Mouse (Mus musculus): ENCODE measurements at regions not wholly inside any gene's neighbourhood (a gene's known extent, or its start where the extent isn't known, plus 50 kb on each side); places are given as distances from the start of the nearest gene placed in this dataset.

- peak in 1 of 2 experiments; percentile 27 for DNase-seq (ENCODE audit: low spot score in 2 of 2)
Measured at GRCm38 (mm10) chr5:4499036-4499435, 258.8 kb downstream of the Fzd1 start.

- DNase-seq (ENCODE audit: low spot score in 2 of 2), result no peak
Measured at GRCm38 (mm10) chr5:4498425-4498824, 259.4 kb downstream of the Fzd1 start.

- DNase-seq (ENCODE audit: low spot score in 2 of 2), result peak in 1 of 2 experiments; percentile 5
Measured at GRCm38 (mm10) chr5:4496907-4497200, 261.0 kb downstream of the Fzd1 start.

- DNase-seq (ENCODE audit: low spot score in 2 of 2), result peak; percentile 42 to 62
Measured at GRCm38 (mm10) chr5:4496132-4496906, 261.5 kb downstream of the Fzd1 start.

GRCm38 (mm10) chr5:4495482-4495881 is 262.4 kb downstream of the Fzd1 start:
- no peak for DNase-seq (ENCODE audit: low spot score in 2 of 2)

GRCm38 (mm10) chr5:4486391-4487132 is 271.3 kb downstream of the Fzd1 start:
- no peak for DNase-seq (ENCODE audit: low spot score in 2 of 2)

GRCm38 (mm10) chr5:4485542-4486390 is 272.1 kb downstream of the Fzd1 start:
- no peak for DNase-seq (ENCODE audit: low spot score in 2 of 2)

- DNase-seq (ENCODE audit: low spot score in 2 of 2), result no peak
Measured at GRCm38 (mm10) chr5:4484780-4485179, 273.1 kb downstream of the Fzd1 start.

- no peak for DNase-seq (ENCODE audit: low spot score in 2 of 2)
Measured at GRCm38 (mm10) chr5:4484151-4484550, 273.7 kb downstream of the Fzd1 start.

- no peak for DNase-seq (ENCODE audit: low spot score in 2 of 2)
Measured at GRCm38 (mm10) chr5:4474255-4474654, 282.1 kb downstream of the Mterf1b start.
